Mouse (Mus musculus): ENCODE results near the gene Cbfa2t3. TPM values are rescaled to one million over a fixed set of nuclear protein-coding genes. Genes with fewer than 3 reads are reported as not detected.

The Cbfa2t3 gene
- 0.65 and 0.79 TPM in 2 replicates for polyA plus RNA-seq (2012; rRNA removed)

GRCm38 (mm10) chr8:122699005-122699492 lies at the start of gene Cbfa2t3:
Gene Cbfa2t3 (minus strand): TSS chr8:122699109.

GRCm38 (mm10) chr8:122622727-122623126 lies 76.2 kb downstream of the Cbfa2t3 start, which contains the start of gene Pabpn1l:
Gene Pabpn1l (minus strand): TSS chr8:122622739.

GRCm38 (mm10) chr8:122611295-122612133 lies 87.4 kb downstream of the Cbfa2t3 start, which contains the start of the genes Galns and Trappc2l:
Gene Galns (minus strand): TSS chr8:122611463.
Gene Trappc2l (plus strand): TSS chr8:122611640.

GRCm38 (mm10) chr8:122576648-122577022 lies 122.3 kb downstream of the Cbfa2t3 start, which contains the start of gene Aprt:
Gene Aprt (minus strand): TSS chr8:122576909.

Other genes starting within 250 kb of the Cbfa2t3 start
- gene Snai3, start 238.4 kb downstream of the Cbfa2t3 start, polyA plus RNA-seq (2012; rRNA removed), result 0.84 and 0.85 TPM in 2 replicates
- gene Rnf166, start 223.0 kb downstream of the Cbfa2t3 start, polyA plus RNA-seq (2012; rRNA removed), result 20.0 and 21.6 TPM in 2 replicates
- gene Ctu2, start 223.0 kb downstream of the Cbfa2t3 start, polyA plus RNA-seq (2012; rRNA removed), result 10.9 and 11.2 TPM in 2 replicates
- gene Piezo1, start 147.8 kb downstream of the Cbfa2t3 start, polyA plus RNA-seq (2012; rRNA removed), result 25.4 and 31.4 TPM in 2 replicates
- gene Cdt1, start 131.1 kb downstream of the Cbfa2t3 start, polyA plus RNA-seq (2012; rRNA removed), result 26.5 and 28.6 TPM in 2 replicates
- 113 and 120 TPM in 2 replicates for gene Aprt, start 122.2 kb downstream of the Cbfa2t3 start, polyA plus RNA-seq (2012; rRNA removed)
- 8.1 and 9.4 TPM in 2 replicates for gene Galns, start 87.6 kb downstream of the Cbfa2t3 start, polyA plus RNA-seq (2012; rRNA removed)
- gene Trappc2l, start 87.5 kb downstream of the Cbfa2t3 start, polyA plus RNA-seq (2012; rRNA removed), result 34.3 and 38.9 TPM in 2 replicates
- not detected in 2 replicates for gene Pabpn1l, start 76.4 kb downstream of the Cbfa2t3 start, polyA plus RNA-seq (2012; rRNA removed)
- 10.7 and 12.5 TPM in 2 replicates for gene Acsf3, start 76.4 kb upstream of the Cbfa2t3 start, polyA plus RNA-seq (2012; rRNA removed)
- 0.01 TPM in 2 replicates for gene Cdh15, start 148.9 kb upstream of the Cbfa2t3 start, polyA plus RNA-seq (2012; rRNA removed)